Mouse (Mus musculus) spleen, adult 2 months (tissue): Measurements from ENCODE around the gene Fbxl17.

Experiments used
- CTCF ChIP-seq: fragments of 200-500 bp; IDR thresholded peaks from 2 replicates; pipeline ENCODE4 v1.5.1; 2011; ENCODE audit warnings: mild to moderate bottlenecking, inconsistent platforms; ENCODE audit not compliant: insufficient read depth, insufficient read length, insufficient replicate concordance; ENCODE audit errors: extremely low read depth
- POLR2A ChIP-seq: fragments of 200-500 bp; IDR thresholded peaks from 2 replicates; pipeline ENCODE4 v1.6.1; 2011; ENCODE audit warnings: low read depth, low read length, inconsistent platforms

DNA sequence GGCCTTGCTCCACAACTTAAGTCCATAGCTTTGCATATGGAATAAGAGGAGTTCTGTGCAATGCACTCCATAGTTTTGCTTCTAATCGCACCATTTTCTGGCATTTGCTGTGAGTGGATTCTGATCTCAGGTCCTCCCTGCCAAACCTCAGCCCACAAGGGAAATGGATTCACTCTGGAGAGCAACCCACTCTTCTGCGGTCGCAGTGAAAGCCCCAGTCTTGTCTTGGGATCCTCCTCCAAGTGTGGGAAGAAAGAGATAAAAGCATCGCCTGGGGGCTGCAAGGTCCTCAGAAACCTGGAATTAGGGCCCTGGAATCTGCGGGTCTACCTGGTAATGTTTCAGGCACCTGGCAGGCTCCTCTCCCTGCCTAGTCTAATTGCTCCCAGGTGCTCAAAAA is 466.7 kb downstream of the Fbxl17 start:
- TF ChIP-seq POLR2A, result no peak
- TF ChIP-seq CTCF, result no peak
